Mouse (Mus musculus) testis, adult 2 months (tissue): Measurements from ENCODE around the gene Znhit6. TPM values are rescaled to one million over a fixed set of nuclear protein-coding genes. Genes with fewer than 3 reads are reported as not detected.

Experiments used
- H3K27ac ChIP-seq: fragments of 200-500 bp; 2 replicates; pipeline ENCODE4 v1.5.1; 2012; ENCODE audit warnings: low read depth, low read length; ENCODE audit not compliant: control insufficient read depth, insufficient read depth
- H3K27me3 ChIP-seq: fragments of 200-500 bp; 2 replicates; pipeline ENCODE4 v1.6.1; 2012; ENCODE audit warnings: mild to moderate bottlenecking, low read length, moderate library complexity; ENCODE audit not compliant: control insufficient read depth, insufficient read depth
- H3K36me3 ChIP-seq: fragments of 200-500 bp; 2 replicates; pipeline ENCODE4 v1.6.1; 2012; ENCODE audit warnings: mild to moderate bottlenecking, low read length; ENCODE audit not compliant: control insufficient read depth, insufficient read depth
- H3K4me1 ChIP-seq: fragments of 200-500 bp; 2 replicates; pipeline ENCODE4 v1.6.1; 2012; ENCODE audit warnings: low read length; ENCODE audit not compliant: control insufficient read depth, insufficient read depth
- H3K4me3 ChIP-seq: fragments of 200-500 bp; 2 replicates; pipeline ENCODE4 v1.5.1; 2012; ENCODE audit warnings: low read depth, mild to moderate bottlenecking, low read length, moderate library complexity, mixed read lengths; ENCODE audit not compliant: control insufficient read depth
- CTCF ChIP-seq: fragments of 200-500 bp; IDR thresholded peaks from 2 replicates; pipeline ENCODE4 v1.5.1; 2012; ENCODE audit warnings: low read depth, mild to moderate bottlenecking, inconsistent platforms, low read length, moderate library complexity; ENCODE audit not compliant: control insufficient read depth, insufficient read depth, insufficient replicate concordance
- POLR2A ChIP-seq: fragments of 200-500 bp; IDR thresholded peaks from 2 replicates; pipeline ENCODE4 v1.6.1; 2012; ENCODE audit warnings: low read depth, mild to moderate bottlenecking, inconsistent platforms, low read length, moderate library complexity; ENCODE audit not compliant: control insufficient read depth
- polyA plus RNA-seq: library from polyadenylated mRNA; depleted of rRNA; stranded (reverse); fragments of >200 nt; gene quantifications from 2 replicates; pipeline ENCODE4 v1.2.3, GENCODE M21; 2012

The Znhit6 gene
- polyA plus RNA-seq, 1 experiment: 10.2 TPM

DNA sequence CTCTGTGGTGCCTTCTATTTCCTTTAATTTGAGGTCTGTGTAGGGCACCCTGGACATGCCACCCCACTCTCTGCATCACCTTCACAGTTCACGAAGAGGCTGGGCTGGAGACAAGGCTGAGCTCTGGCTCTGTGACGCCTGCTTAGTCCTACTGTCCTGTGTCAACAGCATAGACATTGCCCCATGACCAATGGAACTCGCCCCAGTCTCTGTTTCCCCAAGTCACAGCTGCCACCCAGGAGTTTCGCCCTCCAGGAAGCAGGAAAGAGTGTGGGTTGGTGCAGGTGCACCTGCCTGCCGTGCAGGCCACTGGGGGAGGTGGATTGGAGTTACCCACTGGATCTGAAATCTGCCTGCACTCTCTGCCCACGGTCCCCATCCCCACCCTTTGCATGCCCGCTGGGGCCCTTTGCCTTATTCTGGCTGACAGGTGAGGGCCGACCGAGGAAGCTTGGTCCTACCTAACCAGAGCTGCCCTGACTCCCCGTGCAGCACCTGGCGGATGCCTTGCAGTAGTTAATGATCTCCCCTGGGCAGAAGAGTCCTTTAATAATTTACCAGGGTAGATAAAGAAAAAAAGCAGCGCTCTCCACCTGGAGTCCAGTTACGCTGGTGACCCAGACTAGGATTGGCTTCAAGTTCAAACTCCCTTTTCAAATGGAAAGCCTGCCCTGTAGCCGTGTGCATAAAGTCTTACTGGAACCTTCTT lies 58.2 kb downstream of the Znhit6 start:
- Histone ChIP-seq H3K36me3 (no peaks in the 10 kb centered on the region), H3K4me3 (no peak overlapping the region), H3K27ac (no peak overlapping the region), H3K4me1 (no peaks in the 10 kb centered on the region), H3K27me3 (no peaks in the 10 kb centered on the region)
- TF ChIP-seq POLR2A (no peak), CTCF (no peak)

DNA sequence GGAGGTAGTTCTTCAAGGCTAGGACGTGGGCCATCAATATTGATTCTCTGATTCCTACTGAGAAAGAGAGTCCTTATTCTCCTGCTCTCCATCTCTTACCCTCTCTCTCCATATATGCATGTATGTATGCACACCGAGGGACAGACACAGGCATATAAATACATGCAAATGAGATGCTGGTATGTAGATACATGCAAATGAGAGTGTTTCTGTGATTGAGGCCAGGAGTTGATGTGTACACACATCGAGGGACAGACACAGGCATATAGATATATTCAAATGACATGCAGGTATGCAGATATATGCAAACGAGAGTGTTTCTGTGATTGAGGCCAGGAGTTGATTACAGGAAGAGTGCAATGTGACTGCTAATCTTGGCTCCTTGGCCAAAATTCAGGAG lies 64.2 kb downstream of the Znhit6 start:
- Histone ChIP-seq H3K27ac (no peak overlapping the region), H3K4me1 (no peaks in the 10 kb centered on the region)
- no peak for TF ChIP-seq CTCF
- TF ChIP-seq POLR2A: no peak

DNA sequence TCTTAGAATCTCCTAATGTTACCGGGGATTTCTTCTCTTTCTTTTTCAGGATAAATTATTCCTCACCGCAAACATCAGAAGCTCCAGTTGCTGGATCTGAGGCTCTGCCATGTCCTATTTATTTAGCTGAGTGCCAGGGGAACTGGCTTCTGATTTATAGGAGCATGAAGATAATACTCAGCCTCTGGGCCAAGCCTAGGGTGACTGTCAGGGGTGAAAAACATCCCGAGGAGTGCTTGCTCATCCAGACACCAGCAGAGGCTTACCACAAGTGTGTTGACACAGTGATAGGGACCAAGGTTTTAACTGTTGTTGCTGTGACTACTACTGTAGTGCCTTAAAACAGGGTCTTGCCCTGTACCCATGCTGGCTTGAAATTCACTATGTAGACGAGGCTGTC lies 64.6 kb downstream of the Znhit6 start:
- H3K4me1 ChIP-seq: no peaks in the 10 kb centered on the region
- no peaks in the 10 kb centered on the region for H3K36me3 ChIP-seq

More for the DNA sequence above, 64.2 kb downstream of the Znhit6 start:
- no peaks in the 10 kb centered on the region for H3K27me3 ChIP-seq
- no peaks in the 10 kb centered on the region for H3K36me3 ChIP-seq
- H3K4me3 ChIP-seq: no peak overlapping the region

DNA sequence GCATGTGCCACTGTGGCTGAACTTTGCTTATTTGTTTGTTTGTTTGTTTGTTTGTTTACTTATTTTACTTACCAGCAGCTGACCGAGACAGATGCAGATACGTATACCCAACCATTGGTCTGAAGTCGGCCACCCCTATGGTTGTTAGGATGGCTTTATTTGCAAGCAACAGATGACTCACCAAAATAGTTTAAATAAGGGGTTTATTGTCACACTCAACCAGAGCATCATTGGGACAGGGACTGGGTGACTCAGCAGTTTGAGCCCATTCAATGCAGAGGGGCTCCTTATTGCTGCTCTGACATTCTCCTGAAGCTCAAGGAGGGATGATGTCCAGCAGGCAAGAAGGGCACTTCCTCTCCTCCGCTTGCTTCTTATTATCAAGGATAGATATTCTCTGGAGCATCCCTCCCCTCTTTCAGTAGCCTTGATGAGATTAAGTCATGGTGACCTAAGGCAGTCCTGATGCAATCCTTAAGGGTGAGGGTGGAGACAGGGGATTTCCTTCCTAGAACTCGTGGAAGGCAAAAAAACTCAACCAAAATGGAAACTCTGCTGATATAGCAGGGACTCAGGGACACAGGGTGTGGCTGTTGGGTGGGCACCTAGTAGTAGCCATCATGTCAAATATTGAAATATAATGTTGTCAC lies 65.2 kb downstream of the Znhit6 start:
- Histone ChIP-seq H3K4me1 (no peaks in the 10 kb centered on the region), H3K27me3 (no peaks in the 10 kb centered on the region), H3K27ac (no peak overlapping the region), H3K4me3 (no peak overlapping the region), H3K36me3 (no peaks in the 10 kb centered on the region)
- TF ChIP-seq CTCF: no peak

More for the DNA sequence above, 64.6 kb downstream of the Znhit6 start:
- TF ChIP-seq CTCF: no peak
- no peak for TF ChIP-seq POLR2A
- no peaks in the 10 kb centered on the region for H3K27me3 ChIP-seq
- no peak overlapping the region for H3K27ac ChIP-seq
- no peak overlapping the region for H3K4me3 ChIP-seq

DNA sequence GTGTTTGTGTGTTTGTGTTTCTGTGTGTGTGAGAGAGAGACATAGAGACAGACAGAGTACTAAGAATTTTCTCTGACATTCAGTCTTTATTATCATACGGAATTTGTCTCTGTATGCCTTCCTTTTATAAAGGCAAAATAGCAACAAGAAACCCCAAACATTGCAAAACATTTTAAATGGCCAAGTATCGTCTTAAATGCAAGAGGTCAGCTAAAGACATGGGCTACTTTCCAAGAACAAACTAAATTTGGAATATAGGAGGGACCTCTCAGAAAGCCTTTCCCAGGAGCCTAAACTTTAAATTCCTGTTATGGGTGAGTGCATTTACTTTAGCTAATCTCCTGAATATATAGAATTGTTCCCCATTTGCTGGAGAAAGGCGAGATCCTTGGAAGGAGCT lies 65.9 kb downstream of the Znhit6 start:
- Histone ChIP-seq H3K27ac (no peak overlapping the region), H3K27me3 (no peaks in the 10 kb centered on the region), H3K36me3 (no peaks in the 10 kb centered on the region), H3K4me3 (no peak overlapping the region), H3K4me1 (no peaks in the 10 kb centered on the region)
- TF ChIP-seq POLR2A: no peak
- TF ChIP-seq CTCF: no peak

DNA sequence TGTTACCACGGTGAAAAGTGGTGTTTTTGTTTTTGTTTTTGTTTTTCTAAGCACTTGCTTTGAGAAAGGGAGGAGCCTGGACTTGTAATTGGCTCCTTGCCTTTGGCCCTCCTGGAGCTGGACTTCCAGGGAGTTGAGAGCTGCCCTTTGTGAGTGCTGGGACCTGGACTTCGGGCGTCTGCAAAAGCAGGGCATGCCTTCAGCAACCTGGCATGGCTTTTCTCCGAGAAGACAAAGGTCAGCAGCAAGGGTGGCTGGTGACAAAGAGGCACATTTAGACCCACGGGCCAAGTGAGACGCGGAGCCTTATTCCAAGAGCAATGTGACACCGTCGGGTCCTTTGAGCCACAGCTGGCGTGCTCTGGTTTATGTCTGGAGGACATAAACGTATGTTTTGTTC lies 66.9 kb downstream of the Znhit6 start:
- Histone ChIP-seq H3K4me1 (peaks cover 4% of the 10 kb centered on the region), H3K4me3 (no peak overlapping the region), H3K27ac (no peak overlapping the region), H3K36me3 (no peaks in the 10 kb centered on the region), H3K27me3 (no peaks in the 10 kb centered on the region)
- TF ChIP-seq POLR2A (no peak), CTCF (no peak)

DNA sequence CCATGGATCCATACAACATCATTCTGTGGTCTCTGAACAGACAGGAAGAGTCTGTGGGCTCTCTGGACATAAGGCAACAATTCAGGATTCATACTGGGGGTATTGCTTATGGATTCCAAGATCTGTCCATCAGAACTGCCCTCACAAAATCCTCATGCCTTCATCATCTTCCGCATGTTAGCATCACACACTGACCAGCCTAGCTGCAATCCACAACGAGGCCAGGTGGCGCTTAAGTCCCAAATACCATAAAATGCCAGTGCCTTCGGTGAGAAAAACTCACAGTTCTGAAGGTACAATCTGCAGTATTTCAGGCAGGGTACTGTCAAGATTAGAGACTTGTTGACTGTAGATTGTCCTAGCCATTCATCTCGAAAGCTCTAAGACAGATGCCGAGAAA lies 69.5 kb downstream of the Znhit6 start:
- TF ChIP-seq CTCF (no peak), POLR2A (no peak)
- H3K36me3 ChIP-seq: no peaks in the 10 kb centered on the region
- H3K4me1 ChIP-seq: peaks cover 10% of the 10 kb centered on the region
- no peak overlapping the region for H3K4me3 ChIP-seq
- H3K27me3 ChIP-seq: peaks cover 2% of the 10 kb centered on the region; the same call in 1 of the 2 replicates
- H3K27ac ChIP-seq: no peak overlapping the region
